Mouse (Mus musculus) spleen, postnatal 0 days (tissue): ENCODE results near the gene A130010J15Rik. TPM values are rescaled to one million over a fixed set of nuclear protein-coding genes. Genes with fewer than 3 reads are reported as not detected.

Source experiments
- polyA plus RNA-seq: library from polyadenylated mRNA; unstranded; fragments of >200 nt; fragmentation: Nextera tagmentation; extraction: Ambion mirVana; gene quantifications from 2 replicates; pipeline ENCODE4 v1.2.1, GENCODE M21; 2015

The A130010J15Rik gene
- 5.4 and 6.3 TPM in 2 replicates for polyA plus RNA-seq

DNA sequence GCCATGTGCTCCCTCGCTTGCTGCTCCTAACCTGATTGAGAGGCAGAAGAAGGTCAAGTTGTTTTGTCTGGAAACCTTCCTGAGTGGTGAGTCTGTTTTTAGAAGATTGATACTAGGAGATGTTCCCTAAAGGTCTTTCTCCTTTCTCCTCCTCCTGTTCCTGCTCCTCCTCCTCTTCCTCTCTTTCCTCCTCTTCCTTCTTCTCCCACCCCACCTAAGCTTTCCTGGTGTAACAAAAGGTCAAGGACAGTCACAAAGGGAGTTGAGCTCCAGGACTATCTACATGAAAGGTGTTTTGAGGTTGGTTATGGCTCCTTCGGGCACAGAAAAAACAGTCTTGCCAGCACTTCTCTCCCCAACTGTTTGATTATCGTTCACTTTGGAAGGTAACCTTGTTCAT is at the start of gene A130010J15Rik:
Gene A130010J15Rik (plus strand): TSS at position 301 of the 400 bp plus-strand sequence.

DNA sequence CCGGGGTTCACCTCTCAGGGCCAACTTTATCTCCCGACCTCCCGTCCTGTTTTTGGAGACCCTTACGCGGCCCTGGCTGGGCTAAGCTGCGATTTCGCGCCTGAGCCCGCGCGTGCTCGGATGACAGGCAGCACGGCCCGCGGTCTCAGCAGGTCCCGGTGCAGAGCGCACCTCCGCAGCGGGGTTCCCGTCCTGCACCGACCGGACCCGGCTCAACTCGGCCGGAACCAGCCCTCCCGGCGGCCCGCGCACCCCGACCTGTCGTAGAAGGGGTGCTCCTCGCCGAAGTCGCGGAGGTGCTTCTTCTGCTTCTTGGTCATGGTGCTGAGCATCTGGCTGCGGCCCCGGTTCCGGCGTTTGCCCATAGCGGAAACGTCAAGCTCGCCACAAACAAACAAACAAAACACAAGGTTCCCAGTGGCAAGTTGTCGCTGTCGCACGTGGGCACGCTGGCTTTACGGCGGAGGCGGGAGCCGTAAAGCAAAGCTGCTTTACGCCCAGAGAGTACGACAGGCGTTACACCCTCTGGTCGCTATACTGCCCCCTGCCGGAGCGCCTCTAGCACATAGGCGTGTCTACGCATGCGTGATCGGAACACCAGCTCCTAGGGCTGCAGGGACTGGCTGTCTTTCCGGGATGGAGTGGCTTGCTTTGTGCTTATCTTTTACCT is 37.9 kb upstream of the A130010J15Rik start, which contains the start of gene Diexf:
Gene Diexf (minus strand): TSS at position 487 of the 670 bp plus-strand sequence.

DNA sequence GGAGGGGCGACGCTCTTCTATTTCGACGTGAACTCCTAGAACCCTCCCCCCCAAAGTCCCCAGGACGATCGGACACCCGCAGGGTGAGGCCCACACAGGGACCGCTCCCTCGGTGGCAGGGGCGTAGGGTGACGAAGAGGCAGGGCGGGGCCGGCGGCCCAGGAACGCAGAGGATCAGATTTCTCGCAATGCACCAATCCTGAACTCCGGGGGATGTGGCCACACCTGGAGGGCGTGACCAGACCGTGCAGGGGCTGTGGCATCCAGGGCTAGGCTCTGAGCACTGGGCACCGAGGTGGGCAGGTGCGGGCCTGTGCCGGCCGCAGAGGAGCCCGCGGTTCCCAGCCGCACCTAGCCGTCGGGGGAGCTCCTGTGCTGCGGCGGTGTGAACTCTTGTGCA is 15.0 kb upstream of the A130010J15Rik start, which contains the start of gene Irf6:
Gene Irf6 (plus strand): TSS at position 240 of the 400 bp plus-strand sequence.

GRCm38 (mm10) chr1:193201383-193201778 is 33.5 kb downstream of the A130010J15Rik start, which contains the start of gene Traf3ip3:
Traf3ip3 (minus strand) TSS chr1:193201703.

GRCm38 (mm10) chr1:193207503-193207902 is 39.7 kb downstream of the A130010J15Rik start, which contains the start of gene Lamb3:
Lamb3 (plus strand) TSS chr1:193207699.

Other genes with a start within 250 kb of the A130010J15Rik start
- gene Syt14, start 132.3 kb upstream of the A130010J15Rik start, polyA plus RNA-seq, result 3.5 and 3.9 TPM in 2 replicates
- 3.8 and 4.1 TPM in 2 replicates for gene Diexf, start 37.8 kb upstream of the A130010J15Rik start, polyA plus RNA-seq
- 0.69 and 0.81 TPM in 2 replicates for gene Irf6, start 14.9 kb upstream of the A130010J15Rik start, polyA plus RNA-seq
- gene Traf3ip3, start 33.7 kb downstream of the A130010J15Rik start, polyA plus RNA-seq, result 16.4 and 21.4 TPM in 2 replicates
- gene Lamb3, start 39.7 kb downstream of the A130010J15Rik start, polyA plus RNA-seq, result 1.9 and 2.3 TPM in 2 replicates
- gene Hsd11b1, start 96.0 kb downstream of the A130010J15Rik start, polyA plus RNA-seq, result 14.0 and 21.9 TPM in 2 replicates
- gene G0s2, start 105.2 kb downstream of the A130010J15Rik start, polyA plus RNA-seq, result 32.3 and 36.3 TPM in 2 replicates
- gene Camk1g, start 202.3 kb downstream of the A130010J15Rik start, polyA plus RNA-seq, result 0.70 and 1.3 TPM in 2 replicates